13 mouse cellular contexts compared by ENCODE assay signal in genomic region chr16:24156729-24157430, GRCm38 (mm10).
DNase-seq lines count a peak whose midpoint lies in the region; ATAC-seq and TF ChIP-seq lines count a peak whose summit lies in the region.
"Had no signal": no experiment of that assay in that cellular context is flagged by ENCODE, and none has a peak within 500 bp of the region (broad histone marks: within the 10 kb centered on the region; RNA-seq: fewer than 3 reads in every experiment).

No protein-coding gene starts in this region.

- H3K27ac ChIP-seq in layer of hippocampus, adult 2 months = peak overlapping the region; percentile 15; the same call in 1 of the 2 replicates
- H3K27ac ChIP-seq in kidney, embryonic 15.5 days = no peak overlapping the region
- no peak overlapping the region for H3K27ac ChIP-seq in forebrain, embryonic 11.5 days (ENCODE audit: low read depth, low read length)
- H3K27ac ChIP-seq: forebrain, embryonic 12.5 days; limb, embryonic 15.5 days had no signal

- H3K4me1 ChIP-seq in kidney, embryonic 15.5 days = peaks cover 3% of the 10 kb centered on the region; the same call in 1 of the 2 replicates
- H3K4me1 ChIP-seq in forebrain, embryonic 11.5 days (replicated peaks; ENCODE audit: control insufficient read depth, insufficient read depth, low read length) = no peaks in the 10 kb centered on the region
- H3K4me1 ChIP-seq: forebrain, embryonic 12.5 days had no signal

- no peaks in the 10 kb centered on the region for H3K27me3 ChIP-seq in kidney, embryonic 15.5 days
- H3K27me3 ChIP-seq in forebrain, embryonic 11.5 days (ENCODE audit: control insufficient read depth, insufficient read depth, low read length) = no peaks in the 10 kb centered on the region
- H3K27me3 ChIP-seq: forebrain, embryonic 12.5 days; limb, embryonic 15.5 days had no signal

- no peak overlapping the region for H3K4me3 ChIP-seq in layer of hippocampus, adult 2 months
- H3K4me3 ChIP-seq in kidney, embryonic 15.5 days (replicated peaks) = no peak overlapping the region
- no peak overlapping the region for H3K4me3 ChIP-seq in forebrain, embryonic 11.5 days (ENCODE audit: low read depth, low read length)
- H3K4me3 ChIP-seq: forebrain, embryonic 12.5 days; limb, embryonic 15.5 days; megakaryocyte, embryonic 14.5 days had no signal

- DNase-seq in right cerebral cortex, adult 18-20 months = peak; percentile 29
- DNase-seq in right cerebral cortex, postnatal 14 days = no peak
- DNase-seq in cerebellum, adult 11 months = peak; percentile 86
- peak; percentile 28 to 57 for DNase-seq in layer of hippocampus, adult 2 months (ENCODE audit: low spot score in 2 of 2)
- DNase-seq in telencephalon, adult 2 months (ENCODE audit: low read depth, low spot score) = peak; percentile 49
- no peak for DNase-seq in thymus, postnatal 25 days
- DNase-seq in forebrain, embryonic 11.5 days (ENCODE audit: low spot score) = no peak
- DNase-seq: thymus, adult 18-20 months had no signal

- TF ChIP-seq CTCF in layer of hippocampus, adult 2 months (conservative IDR thresholded peaks at IDR 0.05) = no peak

- no peaks in the 10 kb centered on the region for H3K36me3 ChIP-seq in kidney, embryonic 15.5 days
- no peaks in the 10 kb centered on the region for H3K36me3 ChIP-seq in forebrain, embryonic 11.5 days (ENCODE audit: control insufficient read depth, insufficient read depth, low read length)
- H3K36me3 ChIP-seq: forebrain, embryonic 12.5 days; G1E; limb, embryonic 15.5 days had no signal

- 66% methylated on average over 6 of the region's 6 CpGs for WGBS in kidney, embryonic 15.5 days
- 86% methylated on average over 6 of the region's 6 CpGs for WGBS in forebrain, embryonic 11.5 days

- ATAC-seq in kidney, embryonic 15.5 days (replicated peaks; ENCODE audit: low FRiP score) = no peak
- ATAC-seq in forebrain, embryonic 11.5 days (replicated peaks; ENCODE audit: low FRiP score) = no peak

- no peak overlapping the region for H3K4me2 ChIP-seq in kidney, embryonic 15.5 days
- no peak overlapping the region for H3K4me2 ChIP-seq in forebrain, embryonic 11.5 days (ENCODE audit: low read depth, low read length, severe bottlenecking)
- H3K4me2 ChIP-seq: forebrain, embryonic 12.5 days; limb, embryonic 15.5 days had no signal

- no peaks in the 10 kb centered on the region for H3K9me3 ChIP-seq in kidney, embryonic 15.5 days (replicated peaks)
- H3K9me3 ChIP-seq in forebrain, embryonic 11.5 days (ENCODE audit: control insufficient read depth, low read length) = no peaks in the 10 kb centered on the region
- H3K9me3 ChIP-seq: forebrain, embryonic 12.5 days; limb, embryonic 15.5 days; megakaryocyte, embryonic 14.5 days had no signal

- H3K9ac ChIP-seq in kidney, embryonic 15.5 days = no peak overlapping the region
- no peak overlapping the region for H3K9ac ChIP-seq in forebrain, embryonic 11.5 days (ENCODE audit: low read length)
- H3K9ac ChIP-seq: forebrain, embryonic 12.5 days; limb, embryonic 15.5 days had no signal

Comparison
In these comparisons a context has a peak if more than half of its experiments do, and no peak if none do; other contexts are left out.
1. DNase-seq: peak in right cerebral cortex, adult 18-20 months (single experiment), cerebellum, adult 11 months (single experiment), layer of hippocampus, adult 2 months (2 of 2) and telencephalon, adult 2 months (single experiment); none in right cerebral cortex, postnatal 14 days (single experiment), thymus, postnatal 25 days (single experiment) and forebrain, embryonic 11.5 days (single experiment).